Mouse (Mus musculus) monocyte, adult 5-6 weeks (primary cell): ENCODE measurements around the gene Olfr1012. TPM values are rescaled to one million over a fixed set of nuclear protein-coding genes. Genes with fewer than 3 reads are reported as not detected.
"Not testable (repeated sequence)": the region's sequence is repeated elsewhere in the genome, so short reads cannot be mapped to it uniquely, and the experiment has no call there.

ENCODE experiments used
- ATAC-seq: fragments of 153-309, 156-312 bp; replicated peaks from 2 replicates; pipeline ENCODE4 v1.8.0; 2017; ENCODE audit warnings: mild to moderate bottlenecking; ENCODE audit not compliant: low TSS enrichment, insufficient number of reproducible peaks, severe bottlenecking, poor library complexity, low FRiP score
- total RNA-seq: library from RNA; stranded (forward); fragments of 200-1000, 200-491, 200-594 nt; gene quantifications from 3 replicates; pipeline ENCODE4 v1.2.3, GENCODE M21; 2017

The Olfr1012 gene
- not detected in 3 replicates for total RNA-seq

DNA sequence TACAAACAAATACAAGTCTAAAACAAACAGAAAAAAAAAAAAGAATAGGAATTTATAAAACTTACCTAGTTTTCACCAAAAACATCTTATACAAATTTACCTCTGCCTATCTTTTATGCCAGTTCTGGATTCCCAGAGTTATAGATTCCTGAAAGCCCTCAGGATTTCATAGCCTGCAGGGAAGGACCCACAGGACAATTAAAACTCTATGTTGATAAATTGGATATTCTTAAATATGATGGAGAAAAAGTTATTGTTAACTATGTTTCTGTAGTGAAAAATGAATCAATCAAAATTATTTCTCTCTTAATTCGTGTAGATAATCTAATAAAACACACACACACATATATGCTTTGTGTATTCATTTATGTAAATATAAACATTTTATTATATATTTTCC is at the start of gene Olfr1012:
Olfr1012 (minus strand) TSS at position 101 of the 400 bp plus-strand sequence.
- ATAC-seq = no peak

GRCm38 (mm10) chr2:85804501-85804900 is 41.9 kb upstream of the Olfr1012 start:
- no peak for ATAC-seq

- ATAC-seq = no peak
These were observed 39.9 kb upstream of the Olfr1012 start, which contains the start of gene Olfr1016 for GRCm38 (mm10) chr2:85802444-85802843. Olfr1016 (minus strand) TSS chr2:85802544.

GRCm38 (mm10) chr2:85792331-85792730 is 29.8 kb upstream of the Olfr1012 start:
- no peak for ATAC-seq

GRCm38 (mm10) chr2:85781717-85782116 is 19.2 kb upstream of the Olfr1012 start, which contains the start of gene Olfr1015:
Olfr1015 (plus strand) TSS chr2:85782017.
- no peak for ATAC-seq

- ATAC-seq = no peak
These were observed 9.8 kb upstream of the Olfr1012 start, which contains the start of gene Olfr1014 for GRCm38 (mm10) chr2:85772413-85772812. Olfr1014 (plus strand) TSS chr2:85772713.

GRCm38 (mm10) chr2:85766798-85767197 is 4.2 kb upstream of the Olfr1012 start, which contains the start of gene Olfr1013:
Olfr1013 (plus strand) TSS chr2:85767098.
- no peak for ATAC-seq

DNA sequence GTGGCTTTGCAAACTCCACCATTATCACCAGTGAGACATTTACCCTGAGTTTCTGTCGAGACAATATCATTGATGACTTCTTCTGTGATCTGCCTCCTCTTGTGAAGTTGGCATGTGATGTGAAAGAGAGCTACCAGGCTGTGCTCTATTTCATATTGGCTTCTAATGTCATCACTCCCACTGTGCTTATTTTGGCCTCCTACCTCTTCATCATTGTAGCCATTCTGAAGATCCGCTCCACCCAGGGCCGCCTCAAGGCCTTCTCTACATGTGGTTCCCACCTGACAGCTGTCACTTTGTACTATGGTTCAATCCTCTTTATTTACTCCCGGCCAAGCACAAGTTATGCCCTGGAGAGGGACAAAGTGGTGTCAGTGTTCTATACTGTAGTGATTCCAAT is 8.7 kb downstream of the Olfr1012 start:
- no peak for ATAC-seq

DNA sequence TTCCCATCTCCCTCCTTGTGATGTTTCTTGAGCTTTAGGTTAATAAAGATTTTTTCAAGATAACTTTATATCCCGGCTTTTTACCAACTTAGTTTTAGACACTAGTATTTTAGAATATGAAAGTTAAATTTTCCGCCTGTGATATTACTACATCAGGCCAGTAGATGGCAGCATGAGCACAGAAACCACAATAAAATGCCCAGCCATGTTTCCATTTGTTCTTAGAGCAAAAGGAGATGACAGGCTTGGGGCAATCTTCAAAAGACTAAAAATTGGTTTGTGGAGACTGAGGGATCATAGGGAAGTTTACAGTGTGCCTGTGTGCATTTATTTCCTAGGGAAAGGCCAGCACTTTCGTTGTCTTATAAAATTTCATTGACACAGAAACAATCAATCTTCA is 36.8 kb downstream of the Olfr1012 start:
- ATAC-seq = no peak

GRCm38 (mm10) chr2:85715119-85715518 is 47.4 kb downstream of the Olfr1012 start, which contains the start of gene Olfr1009:
Olfr1009 (plus strand) TSS chr2:85715419.
- ATAC-seq = no peak

GRCm38 (mm10) chr2:85711159-85711558 is 51.4 kb downstream of the Olfr1012 start:
- no peak for ATAC-seq

DNA sequence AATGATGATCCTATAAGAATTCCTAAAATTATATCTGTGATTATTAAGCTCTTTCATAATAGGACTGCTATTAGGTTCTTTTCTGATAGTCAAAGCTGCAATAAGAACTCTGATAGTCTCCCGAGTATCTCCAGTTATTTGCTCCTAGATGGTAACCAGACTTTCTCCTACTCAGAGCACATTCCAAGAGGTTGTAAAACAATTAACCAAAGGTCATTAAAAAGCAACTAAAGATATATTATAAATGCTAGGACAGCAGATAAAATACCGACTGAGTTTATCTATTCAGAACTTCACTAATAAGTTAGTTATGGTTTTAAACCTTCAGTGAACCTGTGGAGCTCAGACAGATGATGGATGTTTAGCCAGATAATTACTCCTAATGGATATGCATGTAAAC is 51.9 kb downstream of the Olfr1012 start:
- not testable (repeated sequence) for ATAC-seq

Other genes with a start within 250 kb of the Olfr1012 start
- gene 4833423E24Rik, start 243.7 kb downstream of the Olfr1012 start, total RNA-seq = not detected in 3 replicates
- not detected in 3 replicates for gene Olfr996, start 183.6 kb downstream of the Olfr1012 start, total RNA-seq
- not detected in 3 replicates for gene Olfr998, start 173.8 kb downstream of the Olfr1012 start, total RNA-seq
- not detected in 3 replicates for gene Olfr1000, start 150.9 kb downstream of the Olfr1012 start, total RNA-seq
- not detected in 3 replicates for gene Olfr1002, start 112.1 kb downstream of the Olfr1012 start, total RNA-seq
- not detected in 3 replicates for gene Olfr154, start 98.3 kb downstream of the Olfr1012 start, total RNA-seq
- not detected in 3 replicates for gene Olfr1006, start 84.0 kb downstream of the Olfr1012 start, total RNA-seq
- gene Olfr1008, start 73.3 kb downstream of the Olfr1012 start, total RNA-seq = not detected in 3 replicates
- not detected in 3 replicates for gene Olfr1009, start 47.3 kb downstream of the Olfr1012 start, total RNA-seq
- not detected in 3 replicates for gene Olfr1013, start 4.3 kb upstream of the Olfr1012 start, total RNA-seq
- gene Olfr1014, start 9.9 kb upstream of the Olfr1012 start, total RNA-seq = not detected in 3 replicates
- not detected in 3 replicates for gene Olfr1015, start 19.3 kb upstream of the Olfr1012 start, total RNA-seq
- gene Olfr1016, start 39.8 kb upstream of the Olfr1012 start, total RNA-seq = not detected in 3 replicates
- gene Olfr1018, start 55.7 kb upstream of the Olfr1012 start, total RNA-seq = 0.43 TPM in 1 of 3 replicates, not detected in the others
- gene Olfr1019, start 82.7 kb upstream of the Olfr1012 start, total RNA-seq = not detected in 3 replicates
- not detected in 3 replicates for gene Olfr1020, start 84.3 kb upstream of the Olfr1012 start, total RNA-seq
- not detected in 3 replicates for gene Olfr1022, start 105.8 kb upstream of the Olfr1012 start, total RNA-seq
- gene Olfr1023, start 122.9 kb upstream of the Olfr1012 start, total RNA-seq = not detected in 3 replicates
- gene Olfr1024, start 142.3 kb upstream of the Olfr1012 start, total RNA-seq = not detected in 3 replicates
- 0.11 TPM in 1 of 3 replicates, not detected in the others for gene Olfr1025-ps1, start 152.4 kb upstream of the Olfr1012 start, total RNA-seq
- not detected in 3 replicates for gene Olfr1026, start 158.8 kb upstream of the Olfr1012 start, total RNA-seq
- not detected in 3 replicates for gene Olfr1028, start 187.7 kb upstream of the Olfr1012 start, total RNA-seq
- gene Olfr1029, start 211.1 kb upstream of the Olfr1012 start, total RNA-seq = not detected in 3 replicates
- gene Olfr1030, start 216.5 kb upstream of the Olfr1012 start, total RNA-seq = not detected in 3 replicates
- not detected in 3 replicates for gene Olfr1031, start 227.5 kb upstream of the Olfr1012 start, total RNA-seq
- not detected in 3 replicates for gene Olfr1032, start 242.8 kb upstream of the Olfr1012 start, total RNA-seq